Mouse (Mus musculus): ENCODE measurements around the gene Clec2l. TPM values are rescaled to one million over a fixed set of nuclear protein-coding genes. Genes with fewer than 3 reads are reported as not detected.

Gene Clec2l
- polyA plus RNA-seq, 1 experiment from 2014 or later: 3.6 TPM

Other genes with a start within 250 kb of the Clec2l start
- 22.2 and 22.4 TPM in 2 replicates for gene Ubn2, start 229.1 kb upstream of the Clec2l start, polyA plus RNA-seq (2015; fragmentation: Nextera tagmentation; extraction: Ambion mirVana)
- 152 and 177 TPM in 2 replicates for gene Fmc1, start 129.6 kb upstream of the Clec2l start, polyA plus RNA-seq (2015; fragmentation: Nextera tagmentation; extraction: Ambion mirVana)
- 40.1 and 40.9 TPM in 2 replicates for gene Luc7l2, start 111.7 kb upstream of the Clec2l start, polyA plus RNA-seq (2015; fragmentation: Nextera tagmentation; extraction: Ambion mirVana)
- 0.06 and 0.19 TPM in 2 replicates for gene Klrg2, start 25.8 kb upstream of the Clec2l start, polyA plus RNA-seq (2015; fragmentation: Nextera tagmentation; extraction: Ambion mirVana)
- gene Tbxas1, start 212.3 kb downstream of the Clec2l start, polyA plus RNA-seq (2015; fragmentation: Nextera tagmentation; extraction: Ambion mirVana): 0.76 and 1.1 TPM in 2 replicates
- 33.7 and 35.0 TPM in 2 replicates for gene Hipk2, start 213.1 kb downstream of the Clec2l start, polyA plus RNA-seq (2015; fragmentation: Nextera tagmentation; extraction: Ambion mirVana)

Measured in forebrain, embryonic 13.5 days (tissue).